In genomic region chr3:86998433-86999414, GRCm38 (mm10) we compare ENCODE assay signal across 8 mouse cellular contexts. TPM values are rescaled to one million over a fixed set of nuclear protein-coding genes. Genes with fewer than 3 reads are reported as not detected.
DNase-seq lines count a peak whose midpoint lies in the region; ATAC-seq lines count a peak whose summit lies in the region.
"Not testable (repeated sequence)": the region's sequence is repeated elsewhere in the genome, so short reads cannot be mapped to it uniquely, and the experiment has no call there.

No protein-coding gene starts in this region.

- peak overlapping the region; percentile 71 for H3K4me2 ChIP-seq in hindbrain, embryonic 15.5 days

- H3K27me3 ChIP-seq in hindbrain, embryonic 15.5 days, result not testable (repeated sequence)

- not testable (repeated sequence) for H3K36me3 ChIP-seq in hindbrain, embryonic 15.5 days

- not testable (repeated sequence) for H3K9me3 ChIP-seq in hindbrain, embryonic 15.5 days

- WGBS in hindbrain, embryonic 15.5 days, result 5% methylated on average over 24 of the region's 24 CpGs

- DNase-seq in R1 (ENCODE audit: low read depth, low spot score), result peak; percentile 90
- DNase-seq in cerebellum, postnatal 14 days, result peak; percentile 75 to 78
- peak; percentile 63 for DNase-seq in gastrocnemius, adult 18-20 months (ENCODE audit: low spot score)
- peak; percentile 7 for DNase-seq in left cerebral cortex, adult 11 months (ENCODE audit: low spot score)
- peak; percentile 84 for DNase-seq in lung, postnatal 36 days
- DNase-seq in retina, embryonic 14.5 days (ENCODE audit: low spot score), result peak; percentile 81
- peak; percentile 89 for DNase-seq in thymus, postnatal 25 days

- peak overlapping the region; percentile 50 for H3K4me3 ChIP-seq in hindbrain, embryonic 15.5 days

- H3K9ac ChIP-seq in hindbrain, embryonic 15.5 days, result peak overlapping the region; percentile 58

- ATAC-seq in hindbrain, embryonic 15.5 days (ENCODE audit: low FRiP score, low read depth), result peak; percentile 98

- H3K27ac ChIP-seq in hindbrain, embryonic 15.5 days (replicated peaks), result peak overlapping the region; percentile 88

- H3K4me1 ChIP-seq in hindbrain, embryonic 15.5 days (replicated peaks), result not testable (repeated sequence)

RNA-seq across cellular contexts. Expression of gene Cd1d1, which starts 0.5 kb away (rescaled TPM):
- 1 to 10 TPM; 1.9 to 3.6 TPM for total RNA-seq in gastrocnemius, adult 18-20 months (2021)
- polyA plus RNA-seq in hindbrain, embryonic 15.5 days (2015; fragmentation: Nextera tagmentation; extraction: Ambion mirVana), result 47.3 and 52.2 TPM in 2 replicates

Comparison
In these comparisons a context has a peak if more than half of its experiments do, and no peak if none do; other contexts are left out.
1. Peak in every context shown above with its lines: DNase-seq, ATAC-seq, H3K4me3 ChIP-seq and H3K27ac ChIP-seq.
2. DNase-seq: peak in every context shown above with its lines; median percentile 90 in R1; 89 in thymus, postnatal 25 days; 84 in lung, postnatal 36 days; 81 in retina, embryonic 14.5 days; 76 in cerebellum, postnatal 14 days; 63 in gastrocnemius, adult 18-20 months; 7 in left cerebral cortex, adult 11 months.